Mouse (Mus musculus): ENCODE data around the gene Cacna2d3. TPM values are rescaled to one million over a fixed set of nuclear protein-coding genes. Genes with fewer than 3 reads are reported as not detected.

Gene Cacna2d3
- polyA plus RNA-seq, 2 experiments, result 0.03 TPM; not detected in 1

- no peaks in the 10 kb centered on the region for H3K9me3 ChIP-seq (ENCODE audit: control insufficient read depth, low read length)
- H3K9ac ChIP-seq (replicated peaks), result no peak overlapping the region
- no peak overlapping the region for H3K4me2 ChIP-seq (ENCODE audit: low read depth)
- 24% methylated on average over 2 of the region's 2 CpGs for WGBS (ENCODE audit: insufficient replicate concordance)
- H3K27me3 ChIP-seq (ENCODE audit: control insufficient read depth, insufficient read depth, low read length), result no peaks in the 10 kb centered on the region
- ATAC-seq (ENCODE audit: insufficient read depth), result no peak
- TF ChIP-seq CTCF (IDR thresholded peaks at IDR 0.05; ENCODE audit: low read depth) (no peak), EP300 (IDR thresholded peaks at IDR 0.05; ENCODE audit: low read depth) (no peak)
- H3K4me1 ChIP-seq (replicated peaks; ENCODE audit: control insufficient read depth in 2 of 2, insufficient read depth in 2 of 2, low read length in 1 of 2), result no peaks in the 10 kb centered on the region
- no peak overlapping the region for H3K4me3 ChIP-seq (ENCODE audit: insufficient read depth in 1 of 2, low read depth in 2 of 2, low read length in 2 of 2)
- no peak for DNase-seq (ENCODE audit: low read depth in 3 of 3, low spot score in 3 of 3)
- H3K27ac ChIP-seq, result no peak overlapping the region
- H3K36me3 ChIP-seq (replicated peaks; ENCODE audit: control insufficient read depth, insufficient read depth, low read depth), result no peaks in the 10 kb centered on the region
These were observed 451.8 kb downstream of the Cacna2d3 start for GRCm38 (mm10) chr14:29269816-29270215.

DNA sequence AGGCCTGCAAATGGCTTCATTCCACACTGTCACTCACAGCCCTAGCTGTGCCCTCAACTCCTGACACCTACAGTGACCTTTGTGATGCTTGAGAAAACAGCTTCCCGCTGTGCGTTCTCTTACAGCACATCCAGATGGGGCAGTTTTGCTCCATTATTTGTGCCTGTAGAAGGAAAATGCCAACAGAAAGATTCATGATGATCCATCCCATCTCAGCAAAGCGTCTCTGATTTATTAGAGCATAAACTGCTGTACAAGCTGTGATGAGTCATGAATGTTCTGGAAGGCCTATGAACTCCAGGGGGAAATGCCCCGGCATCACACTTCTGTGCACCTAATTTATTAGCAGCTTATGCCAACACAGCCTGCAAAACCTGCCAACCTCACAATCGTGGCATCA lies 453.1 kb downstream of the Cacna2d3 start:
- no peaks in the 10 kb centered on the region for H3K9me3 ChIP-seq (ENCODE audit: control insufficient read depth, low read length)
- H3K9ac ChIP-seq (replicated peaks), result no peak overlapping the region
- H3K4me2 ChIP-seq (ENCODE audit: low read depth), result no peak overlapping the region
- DNase-seq (ENCODE audit: low read depth in 3 of 3, low spot score in 3 of 3) (no peak), ATAC-seq (ENCODE audit: insufficient read depth) (no peak)
- no peaks in the 10 kb centered on the region for H3K4me1 ChIP-seq (replicated peaks; ENCODE audit: control insufficient read depth in 2 of 2, insufficient read depth in 2 of 2, low read length in 1 of 2)
- 40% methylated on average over 5 of the region's 5 CpGs for WGBS (ENCODE audit: insufficient replicate concordance)
- H3K36me3 ChIP-seq (replicated peaks; ENCODE audit: control insufficient read depth, insufficient read depth, low read depth), result no peaks in the 10 kb centered on the region
- TF ChIP-seq EP300 (IDR thresholded peaks at IDR 0.05; ENCODE audit: low read depth) (no peak), CTCF (IDR thresholded peaks at IDR 0.05; ENCODE audit: low read depth) (no peak)
- H3K4me3 ChIP-seq (ENCODE audit: insufficient read depth in 1 of 2, low read depth in 2 of 2, low read length in 2 of 2), result no peak overlapping the region
- H3K27ac ChIP-seq, result no peak overlapping the region
- no peaks in the 10 kb centered on the region for H3K27me3 ChIP-seq (ENCODE audit: control insufficient read depth, insufficient read depth, low read length)

- H3K4me1 ChIP-seq (replicated peaks; ENCODE audit: control insufficient read depth in 2 of 2, insufficient read depth in 2 of 2, low read length in 1 of 2), result no peaks in the 10 kb centered on the region
- H3K4me3 ChIP-seq (ENCODE audit: insufficient read depth in 1 of 2, low read depth in 2 of 2, low read length in 2 of 2), result no peak overlapping the region
- 0 out of 2 replicates have a peak, but pooled peaks have one; percentile 13 for TF ChIP-seq CTCF (IDR thresholded peaks at IDR 0.05; ENCODE audit: low read depth)
- no peak for TF ChIP-seq EP300 (IDR thresholded peaks at IDR 0.05; ENCODE audit: low read depth)
- no peaks in the 10 kb centered on the region for H3K9me3 ChIP-seq (ENCODE audit: control insufficient read depth, low read length)
- 41% methylated on average over 5 of the region's 5 CpGs for WGBS (ENCODE audit: insufficient replicate concordance)
- ATAC-seq (ENCODE audit: insufficient read depth) (no peak), DNase-seq (ENCODE audit: low read depth in 3 of 3, low spot score in 3 of 3) (no peak)
- no peaks in the 10 kb centered on the region for H3K27me3 ChIP-seq (ENCODE audit: control insufficient read depth, insufficient read depth, low read length)
- no peak overlapping the region for H3K27ac ChIP-seq
- H3K9ac ChIP-seq (replicated peaks), result no peak overlapping the region
- no peaks in the 10 kb centered on the region for H3K36me3 ChIP-seq (replicated peaks; ENCODE audit: control insufficient read depth, insufficient read depth, low read depth)
- H3K4me2 ChIP-seq (ENCODE audit: low read depth), result no peak overlapping the region
These were observed 454.3 kb downstream of the Cacna2d3 start for GRCm38 (mm10) chr14:29267233-29267874.

GRCm38 (mm10) chr14:29260621-29261020 lies 461.0 kb downstream of the Cacna2d3 start:
- 59% methylated on average over 1 of the region's 1 CpGs for WGBS (ENCODE audit: insufficient replicate concordance)
- Histone ChIP-seq H3K4me3 (ENCODE audit: insufficient read depth in 1 of 2, low read depth in 2 of 2, low read length in 2 of 2) (no peak overlapping the region), H3K9ac (replicated peaks) (no peak overlapping the region), H3K4me2 (ENCODE audit: low read depth) (no peak overlapping the region), H3K36me3 (replicated peaks; ENCODE audit: control insufficient read depth, insufficient read depth, low read depth) (no peaks in the 10 kb centered on the region), H3K27me3 (ENCODE audit: control insufficient read depth, insufficient read depth, low read length) (no peaks in the 10 kb centered on the region), H3K27ac (no peak overlapping the region), H3K9me3 (ENCODE audit: control insufficient read depth, low read length) (no peaks in the 10 kb centered on the region), H3K4me1 (replicated peaks; ENCODE audit: control insufficient read depth in 2 of 2, insufficient read depth in 2 of 2, low read length in 1 of 2) (no peaks in the 10 kb centered on the region)
- no peak for DNase-seq (ENCODE audit: low read depth in 3 of 3, low spot score in 3 of 3)
- TF ChIP-seq CTCF (IDR thresholded peaks at IDR 0.05; ENCODE audit: low read depth), result no peak
- no peak for TF ChIP-seq EP300 (IDR thresholded peaks at IDR 0.05; ENCODE audit: low read depth)
- no peak for ATAC-seq (ENCODE audit: insufficient read depth)

GRCm38 (mm10) chr14:29243516-29243915 lies 478.1 kb downstream of the Cacna2d3 start:
- ATAC-seq (ENCODE audit: insufficient read depth) (no peak), DNase-seq (ENCODE audit: low read depth in 3 of 3, low spot score in 3 of 3) (no peak)
- no peaks in the 10 kb centered on the region for H3K36me3 ChIP-seq (replicated peaks; ENCODE audit: control insufficient read depth, insufficient read depth, low read depth)
- TF ChIP-seq CTCF (IDR thresholded peaks at IDR 0.05; ENCODE audit: low read depth) (no peak), EP300 (IDR thresholded peaks at IDR 0.05; ENCODE audit: low read depth) (no peak)
- H3K4me1 ChIP-seq (replicated peaks; ENCODE audit: control insufficient read depth in 2 of 2, insufficient read depth in 2 of 2, low read length in 1 of 2), result no peaks in the 10 kb centered on the region
- H3K4me2 ChIP-seq (ENCODE audit: low read depth), result no peak overlapping the region
- H3K27me3 ChIP-seq (ENCODE audit: control insufficient read depth, insufficient read depth, low read length), result no peaks in the 10 kb centered on the region
- 55% methylated on average over 2 of the region's 2 CpGs for WGBS (ENCODE audit: insufficient replicate concordance)
- no peak overlapping the region for H3K9ac ChIP-seq (replicated peaks)
- no peak overlapping the region for H3K27ac ChIP-seq
- no peak overlapping the region for H3K4me3 ChIP-seq (ENCODE audit: insufficient read depth in 1 of 2, low read depth in 2 of 2, low read length in 2 of 2)
- no peaks in the 10 kb centered on the region for H3K9me3 ChIP-seq (ENCODE audit: control insufficient read depth, low read length)

Data from liver, embryonic 14.5 days (tissue).